Mouse (Mus musculus) CH12.LX (cell line): ENCODE results near the gene Adgrb3. TPM values are rescaled to one million over a fixed set of nuclear protein-coding genes. Genes with fewer than 3 reads are reported as not detected.

Experiments used
- DNase-seq: peaks from one replicate; pipeline ENCODE4 v3.0.0-alpha.2; 2013; ENCODE audit errors: extremely low read depth
- H3K27ac ChIP-seq: 2 replicates; pipeline ENCODE4 v1.5.1; 2012; ENCODE audit warnings: low read depth, mild to moderate bottlenecking, control low read depth, moderate library complexity; ENCODE audit not compliant: insufficient read depth
- H3K27me3 ChIP-seq: replicated peaks from 2 replicates; pipeline ENCODE3; 2012; ENCODE audit warnings: inconsistent platforms
- H3K36me3 ChIP-seq, 2 experiments: replicated peaks in 1 of 2; 2 replicates each; pipeline versions ENCODE3 to v1.6.1; 2012; ENCODE audit warnings: inconsistent platforms in 1 of 2, low read length in 1 of 2, mild to moderate bottlenecking in 1 of 2, mixed read lengths in 1 of 2, moderate library complexity in 1 of 2; ENCODE audit not compliant: control insufficient read depth in 1 of 2, insufficient read depth in 1 of 2
- H3K4me1 ChIP-seq, 2 experiments: 2 replicates each; pipeline ENCODE4 v1.6.1; 2012; ENCODE audit warnings: inconsistent platforms in 1 of 2, moderate library complexity in 1 of 2; ENCODE audit not compliant: insufficient read depth in 2 of 2, control insufficient read depth in 1 of 2
- H3K4me2 ChIP-seq: 2 replicates; pipeline ENCODE4 v1.6.1; 2012; ENCODE audit warnings: low read depth, mild to moderate bottlenecking, control low read depth; ENCODE audit not compliant: poor library complexity, insufficient read depth, severe bottlenecking
- H3K4me3 ChIP-seq, 3 experiments: fragments of 150-350 bp in 1 of 3; sonication (generic) in 1 of 3; replicated peaks in 1 of 3; 2 replicates each; pipeline versions ENCODE3 to v1.5.1; 2011 to 2012; ENCODE audit warnings: low read depth in 2 of 3, low read length in 2 of 3, mild to moderate bottlenecking in 2 of 3, moderate library complexity in 2 of 3, control low read depth in 1 of 3, improper control_type of control experiment in 1 of 3, inconsistent platforms in 1 of 3, mixed read lengths in 1 of 3; ENCODE audit not compliant: poor library complexity in 1 of 3
- H3K79me2 ChIP-seq: replicated peaks from 2 replicates; pipeline ENCODE4 v1.6.1; 2012; ENCODE audit warnings: mild to moderate bottlenecking, moderate library complexity; ENCODE audit not compliant: control insufficient read depth, poor library complexity, insufficient read depth, severe bottlenecking; ENCODE audit errors: extremely low read depth
- H3K9ac ChIP-seq: 2 replicates; pipeline ENCODE4 v1.6.1; 2012; ENCODE audit warnings: low read depth, mild to moderate bottlenecking, control low read depth, moderate library complexity; ENCODE audit not compliant: insufficient read depth
- H3K9me3 ChIP-seq: replicated peaks from 2 replicates; pipeline ENCODE3; 2012; ENCODE audit warnings: low read length, inconsistent platforms, mixed read lengths
- CHD1 ChIP-seq: IDR thresholded peaks from 2 replicates; pipeline ENCODE4 v1.6.1; 2012; ENCODE audit warnings: low read depth, low read length, improper control_type of control experiment, inconsistent platforms
- ELF1 ChIP-seq: IDR thresholded peaks from 2 replicates; pipeline ENCODE4 v1.6.1; 2014; ENCODE audit warnings: low read depth, mild to moderate bottlenecking, inconsistent platforms, low read length, improper control_type of control experiment
- EP300 ChIP-seq: IDR thresholded peaks from 2 replicates; pipeline ENCODE4 v1.6.1; 2011; ENCODE audit warnings: low read length, improper control_type of control experiment
- ETS1 ChIP-seq: conservative IDR thresholded peaks from 2 replicates; pipeline ENCODE4 v1.6.1; 2012; ENCODE audit warnings: low read depth, mild to moderate bottlenecking, inconsistent platforms, low read length, improper control_type of control experiment, moderate library complexity
- GABPA ChIP-seq: IDR thresholded peaks from 2 replicates; pipeline ENCODE4 v1.6.1; 2012; ENCODE audit warnings: low read depth, low read length, improper control_type of control experiment, inconsistent platforms; ENCODE audit not compliant: insufficient replicate concordance
- HCFC1 ChIP-seq: IDR thresholded peaks from 2 replicates; pipeline ENCODE4 v1.6.1; 2012; ENCODE audit warnings: low read depth, mild to moderate bottlenecking, inconsistent platforms, low read length, improper control_type of control experiment
- JUN ChIP-seq: IDR thresholded peaks from 2 replicates; pipeline ENCODE4 v1.6.1; 2011; ENCODE audit warnings: low read depth, mild to moderate bottlenecking, low read length, improper control_type of control experiment, moderate library complexity; ENCODE audit not compliant: insufficient read depth
- JUND ChIP-seq: conservative IDR thresholded peaks from 2 replicates; pipeline ENCODE4 v1.6.1; 2011; ENCODE audit warnings: low read depth, low read length, improper control_type of control experiment
- KAT2A ChIP-seq: IDR thresholded peaks from 2 replicates; pipeline ENCODE4 v1.6.1; 2012; ENCODE audit warnings: low read length, improper control_type of control experiment, inconsistent platforms; ENCODE audit not compliant: insufficient replicate concordance
- MAFK ChIP-seq: IDR thresholded peaks from 2 replicates; pipeline ENCODE4 v1.6.1; 2011; ENCODE audit warnings: low read length, improper control_type of control experiment; ENCODE audit not compliant: insufficient replicate concordance
- MAX ChIP-seq: IDR thresholded peaks from 2 replicates; pipeline ENCODE4 v1.6.1; 2011; ENCODE audit warnings: low read length, improper control_type of control experiment
- MAZ ChIP-seq: IDR thresholded peaks from 2 replicates; pipeline ENCODE4 v1.6.1; 2012; ENCODE audit warnings: low read depth, mild to moderate bottlenecking, inconsistent platforms, low read length, improper control_type of control experiment, moderate library complexity
- MEF2A ChIP-seq: IDR thresholded peaks from 2 replicates; pipeline ENCODE4 v1.6.1; 2014; ENCODE audit warnings: low read depth, mild to moderate bottlenecking, inconsistent platforms, low read length, improper control_type of control experiment, borderline replicate concordance
- MXI1 ChIP-seq: IDR thresholded peaks from 2 replicates; pipeline ENCODE4 v1.6.1; 2011; ENCODE audit warnings: mild to moderate bottlenecking, low read depth, low read length, improper control_type of control experiment
- PAX5 ChIP-seq: IDR thresholded peaks from 2 replicates; pipeline ENCODE4 v1.6.1; 2012; ENCODE audit warnings: low read length, inconsistent platforms, mixed read lengths
- POLR2A ChIP-seq: IDR thresholded peaks from 2 replicates; pipeline ENCODE4 v1.6.1; 2011; ENCODE audit warnings: low read depth, mild to moderate bottlenecking, improper control_type of control experiment, low read length
- POLR2AphosphoS2 ChIP-seq: IDR thresholded peaks from 2 replicates; pipeline ENCODE4 v1.6.1; 2011; ENCODE audit warnings: low read depth, low read length, improper control_type of control experiment
- RAD21 ChIP-seq: IDR thresholded peaks from 2 replicates; pipeline ENCODE4 v1.6.1; 2011; ENCODE audit warnings: low read depth, mild to moderate bottlenecking, low read length, improper control_type of control experiment, moderate library complexity
- RCOR1 ChIP-seq: conservative IDR thresholded peaks from 2 replicates; pipeline ENCODE4 v1.6.1; 2012; ENCODE audit warnings: low read depth, mild to moderate bottlenecking, inconsistent platforms, low read length, improper control_type of control experiment
- TBP ChIP-seq: conservative IDR thresholded peaks from 2 replicates; pipeline ENCODE4 v1.6.1; 2011; ENCODE audit warnings: low read depth, low read length, improper control_type of control experiment
- TCF12 ChIP-seq: IDR thresholded peaks from 2 replicates; pipeline ENCODE4 v1.6.1; 2014; ENCODE audit warnings: low read depth, mild to moderate bottlenecking, inconsistent platforms, low read length, improper control_type of control experiment
- USF2 ChIP-seq: conservative IDR thresholded peaks from 2 replicates; pipeline ENCODE4 v1.6.1; 2011; ENCODE audit warnings: low read depth, low read length, improper control_type of control experiment
- ZC3H11A ChIP-seq: IDR thresholded peaks from 2 replicates; pipeline ENCODE4 v1.6.1; 2012; ENCODE audit warnings: low read depth, mild to moderate bottlenecking, inconsistent platforms, low read length, improper control_type of control experiment
- ZKSCAN1 ChIP-seq: IDR thresholded peaks from 2 replicates; pipeline ENCODE4 v1.6.1; 2012; ENCODE audit warnings: low read depth, inconsistent platforms, low read length, improper control_type of control experiment, borderline replicate concordance
- ZMIZ1 ChIP-seq: IDR thresholded peaks from 2 replicates; pipeline ENCODE4 v1.6.1; 2012; ENCODE audit warnings: low read depth, mild to moderate bottlenecking, inconsistent platforms, low read length, improper control_type of control experiment
- ZNF384 ChIP-seq: IDR thresholded peaks from 2 replicates; pipeline ENCODE4 v1.6.1; 2012; ENCODE audit warnings: low read depth, low read length, improper control_type of control experiment, inconsistent platforms
- dilution Hi-C: fragments of 300-500 bp; cut with MboI; formaldehyde crosslinking; loops from 2 replicates; pipeline ENCODE4 v1.14.3; 2020; ENCODE audit warnings: low sequenced_read_pairs; ENCODE audit not compliant: extremely low pct_unique_long_range_greater_than_20kb, extremely low pct_ligation_motif_present
- in situ Hi-C: fragments of 300-500 bp; cut with MboI; formaldehyde crosslinking; loops from 3 replicates; pipeline ENCODE4 v1.14.3; 2019; ENCODE audit warnings: low sequenced_read_pairs, low pct_ligation_motif_present, low pct_unique_long_range_greater_than_20kb, mixed read lengths
- polyA plus RNA-seq: library from polyadenylated mRNA; unstranded; fragments of >175 nt; gene quantifications from 2 replicates; pipeline ENCODE4 v1.2.1, GENCODE M21; 2012; ENCODE audit warnings: low read depth; ENCODE audit not compliant: insufficient read length
- total RNA-seq, 2 experiments: library from RNA; depleted of rRNA; stranded (reverse); fragments of 300-350 nt in 1 of 2; fragments of >200 nt in 1 of 2; gene quantifications; 2 replicates each; pipeline ENCODE4 v1.2.3; 2012 to 2014

Gene Adgrb3
- total and polyA plus RNA-seq, 3 experiments: not detected

GRCm38 (mm10) chr1:25698702-25699250 lies 130.7 kb downstream of the Adgrb3 start:
- Histone ChIP-seq H3K4me3 (no peak overlapping the region), H3K27me3 (no peaks in the 10 kb centered on the region), H3K4me2 (no peak overlapping the region), H3K79me2 (no peaks in the 10 kb centered on the region), H3K9me3 (peaks cover 36% of the 10 kb centered on the region), H3K4me1 (no peaks in the 10 kb centered on the region), H3K9ac (no peak overlapping the region), H3K27ac (no peak overlapping the region), H3K36me3 (no peaks in the 10 kb centered on the region)
- no peak for DNase-seq
- dilution Hi-C loops: no loop called here
- in situ Hi-C loops: no loop called here
- TF ChIP-seq POLR2A (no peak), TBP (no peak), JUN (no peak), POLR2AphosphoS2 (no peak), ETS1 (no peak), JUND (no peak), CHD1 (no peak), GABPA (no peak), USF2 (no peak), ZKSCAN1 (no peak), ELF1 (no peak), MAX (no peak), MEF2A (no peak), PAX5 (no peak), MAZ (no peak)
- TF ChIP-seq, all 38 proteins: peak for 0

- Histone ChIP-seq H3K4me1 (no peaks in the 10 kb centered on the region), H3K9me3 (peaks cover 30% of the 10 kb centered on the region), H3K9ac (no peak overlapping the region), H3K4me2 (no peak overlapping the region), H3K27ac (no peak overlapping the region), H3K79me2 (no peaks in the 10 kb centered on the region), H3K36me3 (no peaks in the 10 kb centered on the region), H3K4me3 (no peak overlapping the region), H3K27me3 (no peaks in the 10 kb centered on the region)
- TF ChIP-seq MEF2A: no peak
- no peak for TF ChIP-seq ELF1
- no peak for TF ChIP-seq ZNF384
- no peak for TF ChIP-seq RCOR1
- no peak for TF ChIP-seq JUND
- no peak for TF ChIP-seq KAT2A
- no peak for TF ChIP-seq MAFK
- TF ChIP-seq PAX5: no peak
- no peak for TF ChIP-seq EP300
- no peak for TF ChIP-seq USF2
- no peak for TF ChIP-seq CHD1
- TF ChIP-seq ZC3H11A: no peak
- TF ChIP-seq RAD21: no peak
- no peak for TF ChIP-seq MAX
- no peak for TF ChIP-seq HCFC1
- no peak for TF ChIP-seq TCF12
- TF ChIP-seq JUN: no peak
- TF ChIP-seq MXI1: no peak
- no peak for TF ChIP-seq ZMIZ1
- in situ Hi-C loops: no loop called here
- no peak for DNase-seq
- dilution Hi-C loops: no loop called here
Measured at GRCm38 (mm10) chr1:25697179-25697578, 132.3 kb downstream of the Adgrb3 start.
